Mouse (Mus musculus) ES-Bruce4 (cell line): Measurements from ENCODE around the gene Tgfbr2. TPM values are rescaled to one million over a fixed set of nuclear protein-coding genes. Genes with fewer than 3 reads are reported as not detected.

ENCODE experiments used
- H3K27ac ChIP-seq: 2 replicates; pipeline ENCODE4 v1.5.1; 2012; ENCODE audit warnings: low read length, inconsistent platforms; ENCODE audit not compliant: insufficient read depth
- H3K27me3 ChIP-seq: 2 replicates; pipeline ENCODE4 v1.6.1; 2012; ENCODE audit warnings: mild to moderate bottlenecking, low read length, inconsistent platforms; ENCODE audit not compliant: control insufficient read depth, poor library complexity, insufficient read depth, severe bottlenecking
- H3K36me3 ChIP-seq: 2 replicates; pipeline ENCODE4 v1.6.1; 2012; ENCODE audit warnings: inconsistent platforms, mild to moderate bottlenecking, low read length, moderate library complexity; ENCODE audit not compliant: control insufficient read depth, poor library complexity, insufficient read depth, severe bottlenecking
- H3K4me1 ChIP-seq: one replicate; pipeline ENCODE4 v1.8.1; 2011; ENCODE audit warnings: low read length; ENCODE audit not compliant: control insufficient read depth, insufficient read depth
- H3K4me3 ChIP-seq: 2 replicates; pipeline ENCODE4 v1.5.1; 2011; ENCODE audit warnings: low read depth, mild to moderate bottlenecking, low read length
- H3K9ac ChIP-seq: 2 replicates; pipeline ENCODE4 v1.6.1; 2012; ENCODE audit warnings: low read depth, mild to moderate bottlenecking, inconsistent platforms; ENCODE audit not compliant: poor library complexity, severe bottlenecking
- H3K9me3 ChIP-seq: replicated peaks from 2 replicates; pipeline ENCODE4 v1.6.1; 2012; ENCODE audit warnings: mild to moderate bottlenecking, low read length, inconsistent platforms; ENCODE audit not compliant: control insufficient read depth, poor library complexity, insufficient read depth, severe bottlenecking
- CTCF ChIP-seq: IDR thresholded peaks from one replicate; pipeline ENCODE4 v1.8.1; 2011; ENCODE audit warnings: low read depth, low read length
- EP300 ChIP-seq: IDR thresholded peaks from 2 replicates; pipeline ENCODE4 v1.6.1; 2011; ENCODE audit warnings: low read depth, low read length; ENCODE audit not compliant: insufficient read depth
- POLR2A ChIP-seq: IDR thresholded peaks from one replicate; pipeline ENCODE4 v1.8.1; 2011; ENCODE audit warnings: low read length; ENCODE audit not compliant: insufficient read depth
- polyA plus RNA-seq: library from polyadenylated mRNA; stranded (reverse); fragments of >200 nt; gene quantifications from 2 replicates; pipeline ENCODE4 v1.2.4, GENCODE M21; 2011; ENCODE audit warnings: low read depth; ENCODE audit not compliant: missing spikeins, insufficient read depth, insufficient read length

The Tgfbr2 gene
- polyA plus RNA-seq, 1 experiment: 3.4 TPM

DNA sequence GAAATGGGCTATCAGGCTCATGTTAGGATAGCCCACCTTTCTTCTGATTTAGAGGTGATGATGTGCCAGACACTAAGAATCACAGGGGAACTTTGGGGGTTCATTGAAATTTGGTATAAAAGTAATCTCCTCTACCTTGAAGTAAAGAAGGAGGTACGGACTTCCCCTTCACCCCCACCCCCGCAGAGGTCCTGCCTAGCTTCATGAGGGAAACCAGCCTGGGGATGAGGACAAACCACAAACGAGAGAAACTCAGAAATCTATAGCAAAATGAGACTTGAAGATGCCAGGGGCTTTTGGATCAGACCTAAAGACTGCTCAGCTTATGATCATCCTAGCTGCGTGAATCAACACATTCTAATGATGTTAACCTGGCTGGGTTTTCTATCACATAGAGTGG lies 14.7 kb upstream of the Tgfbr2 start:
- no peaks in the 10 kb centered on the region for H3K4me1 ChIP-seq
- H3K9ac ChIP-seq: no peak overlapping the region
- H3K9me3 ChIP-seq: no peaks in the 10 kb centered on the region
- H3K27me3 ChIP-seq: no peaks in the 10 kb centered on the region
- no peaks in the 10 kb centered on the region for H3K36me3 ChIP-seq
- H3K27ac ChIP-seq: no peak overlapping the region
- no peak for TF ChIP-seq POLR2A
- TF ChIP-seq CTCF: no peak
- TF ChIP-seq EP300: no peak
- H3K4me3 ChIP-seq: no peak overlapping the region

DNA sequence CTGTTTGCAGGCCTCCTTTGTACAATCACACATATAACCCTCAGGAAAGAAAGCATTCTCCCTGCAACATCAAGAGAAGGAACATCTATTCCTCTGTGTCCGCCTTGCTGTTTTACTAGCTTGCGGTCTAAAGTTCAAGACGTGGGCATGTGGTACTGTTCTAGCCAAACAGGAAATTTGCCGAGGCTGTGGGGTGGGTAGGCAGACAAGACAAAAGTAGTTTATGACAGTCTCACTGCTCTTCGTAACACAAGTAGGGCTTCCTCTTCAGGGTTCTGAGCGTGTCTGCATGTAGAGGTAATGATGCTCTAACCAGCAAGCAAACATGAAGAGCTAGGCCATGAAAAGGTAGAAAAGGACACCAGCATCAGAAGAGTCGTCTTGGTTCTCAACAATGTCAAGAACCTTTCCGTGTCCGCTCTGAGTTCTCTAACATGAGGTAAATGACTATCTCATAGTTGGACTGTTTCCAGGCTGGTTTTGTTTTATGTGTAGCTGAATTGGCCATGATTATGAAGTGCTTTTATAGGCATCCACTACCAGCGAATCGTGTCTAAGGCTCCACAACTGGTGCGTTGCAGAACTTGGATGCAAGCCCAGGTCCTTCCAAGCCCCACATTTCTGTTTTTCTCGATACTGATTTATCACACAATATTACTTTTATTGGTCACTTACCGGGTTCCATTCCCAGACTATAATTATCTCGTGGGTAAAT lies 13.9 kb upstream of the Tgfbr2 start:
- no peak overlapping the region for H3K27ac ChIP-seq
- no peaks in the 10 kb centered on the region for H3K4me1 ChIP-seq
- no peak for TF ChIP-seq CTCF
- no peak for TF ChIP-seq POLR2A
- no peak for TF ChIP-seq EP300
- H3K9ac ChIP-seq: no peak overlapping the region
- no peaks in the 10 kb centered on the region for H3K9me3 ChIP-seq
- no peaks in the 10 kb centered on the region for H3K27me3 ChIP-seq
- H3K36me3 ChIP-seq: no peaks in the 10 kb centered on the region
- H3K4me3 ChIP-seq: no peak overlapping the region

DNA sequence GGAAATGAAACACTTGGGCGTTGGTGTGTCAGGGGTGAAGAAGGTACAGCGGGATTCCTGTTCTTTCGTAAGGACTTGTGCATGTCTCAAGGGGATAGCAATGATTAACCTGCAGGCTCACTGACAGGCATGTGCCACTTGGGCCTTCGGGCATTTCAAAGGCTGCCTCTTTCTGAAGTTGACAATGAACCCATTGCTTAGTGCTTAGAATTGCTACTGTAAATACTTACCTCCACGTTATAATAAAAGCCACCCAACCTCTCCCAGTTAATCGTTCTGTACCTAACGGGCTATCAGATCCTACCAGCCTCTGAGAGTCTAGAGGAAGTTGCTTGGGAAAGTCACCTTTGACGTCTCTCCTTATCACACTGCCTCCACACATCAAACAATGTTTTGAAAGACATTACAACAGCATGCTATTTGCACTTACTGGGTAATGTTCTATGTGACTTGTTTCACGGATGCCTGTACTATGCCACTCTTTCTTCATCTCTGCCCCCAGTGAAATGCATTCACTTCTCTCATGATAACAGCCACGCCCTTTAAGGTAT lies 12.1 kb upstream of the Tgfbr2 start:
- H3K27me3 ChIP-seq: no peaks in the 10 kb centered on the region

DNA sequence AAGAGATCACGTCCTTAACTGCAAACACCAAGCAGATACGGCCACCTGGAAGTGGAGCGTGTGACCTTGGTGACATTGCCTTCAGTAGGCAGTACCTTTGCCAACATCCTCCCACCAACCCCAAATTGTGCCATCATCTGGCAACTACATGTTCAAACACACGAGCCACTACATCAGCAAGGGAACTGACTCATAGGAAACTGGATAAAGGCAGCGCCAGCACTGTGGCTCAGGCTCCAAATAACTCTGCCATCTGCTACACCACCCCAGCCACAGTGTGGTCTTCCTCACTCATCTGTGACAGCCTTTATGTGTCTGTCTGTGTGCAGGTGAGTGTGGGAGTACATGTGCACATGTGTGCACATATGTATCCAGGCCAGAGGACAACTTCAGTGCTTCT lies 9.7 kb upstream of the Tgfbr2 start:
- H3K36me3 ChIP-seq: no peaks in the 10 kb centered on the region
- no peaks in the 10 kb centered on the region for H3K9me3 ChIP-seq
- H3K4me3 ChIP-seq: no peak overlapping the region
- H3K4me1 ChIP-seq: no peaks in the 10 kb centered on the region
- TF ChIP-seq CTCF (no peak), POLR2A (no peak), EP300 (no peak)
- no peak overlapping the region for H3K9ac ChIP-seq
- H3K27ac ChIP-seq: no peak overlapping the region
- H3K27me3 ChIP-seq: no peaks in the 10 kb centered on the region

More for the DNA sequence above, 12.1 kb upstream of the Tgfbr2 start:
- Histone ChIP-seq H3K36me3 (no peaks in the 10 kb centered on the region), H3K4me1 (no peaks in the 10 kb centered on the region), H3K9ac (no peak overlapping the region), H3K9me3 (no peaks in the 10 kb centered on the region), H3K4me3 (no peak overlapping the region), H3K27ac (no peak overlapping the region)
- TF ChIP-seq POLR2A: no peak
- TF ChIP-seq CTCF: no peak
- TF ChIP-seq EP300: no peak

DNA sequence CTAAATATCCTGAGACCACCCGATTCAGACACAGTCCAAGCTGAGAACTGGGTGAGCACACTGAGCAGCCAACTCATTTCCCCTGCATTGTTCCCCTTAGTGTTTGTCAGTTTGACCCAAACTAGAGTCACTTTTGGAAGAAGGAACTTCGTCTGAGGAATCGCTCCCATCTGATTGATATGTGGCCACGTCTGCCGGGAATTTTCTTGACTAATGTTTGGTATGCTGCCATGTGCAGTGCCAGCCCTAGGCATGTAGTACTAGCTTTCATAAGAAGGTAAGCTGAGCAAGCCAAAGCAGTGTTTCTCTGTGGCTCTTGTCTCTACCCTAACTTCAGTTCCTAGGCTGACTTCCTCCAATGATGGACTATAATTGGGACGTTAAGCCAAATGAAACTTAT lies 7.9 kb upstream of the Tgfbr2 start:
- TF ChIP-seq CTCF (no peak), POLR2A (no peak), EP300 (no peak)
- Histone ChIP-seq H3K36me3 (no peaks in the 10 kb centered on the region), H3K4me3 (no peak overlapping the region), H3K27ac (no peak overlapping the region), H3K9me3 (no peaks in the 10 kb centered on the region), H3K4me1 (no peaks in the 10 kb centered on the region), H3K27me3 (no peaks in the 10 kb centered on the region), H3K9ac (no peak overlapping the region)

DNA sequence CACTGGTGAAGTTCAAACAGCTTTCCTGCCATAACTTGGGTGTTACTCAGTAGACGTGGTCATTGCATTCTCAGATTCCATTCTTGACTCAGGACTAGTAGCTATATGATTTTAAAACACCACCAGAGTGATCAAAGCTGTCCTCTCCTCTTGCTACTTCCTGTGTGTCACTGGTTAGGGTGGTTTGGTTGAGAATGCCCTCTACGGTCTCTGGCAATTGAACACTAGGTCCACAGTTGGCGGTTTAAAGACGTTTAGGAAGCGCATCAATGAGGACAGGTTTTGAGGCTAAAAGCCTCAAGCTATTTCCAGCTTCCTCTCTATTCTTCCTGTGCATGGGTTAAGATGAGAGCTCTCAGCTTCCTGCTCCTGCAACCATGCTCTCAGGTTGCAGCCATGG lies 6.4 kb upstream of the Tgfbr2 start:
- no peak overlapping the region for H3K4me3 ChIP-seq
- no peak overlapping the region for H3K27ac ChIP-seq
- H3K36me3 ChIP-seq: no peaks in the 10 kb centered on the region
- H3K9ac ChIP-seq: no peak overlapping the region
- H3K9me3 ChIP-seq: no peaks in the 10 kb centered on the region
- no peaks in the 10 kb centered on the region for H3K4me1 ChIP-seq
- no peak for TF ChIP-seq POLR2A
- TF ChIP-seq EP300: no peak
- no peak for TF ChIP-seq CTCF
- no peaks in the 10 kb centered on the region for H3K27me3 ChIP-seq
